Mouse (Mus musculus): ENCODE results near the gene Sag.

The Sag gene

GRCm38 (mm10) chr1:87855522-87855921 lies 52.0 kb downstream of the Sag start:
- DNase-seq = no peak

- peak; percentile 70 for DNase-seq
Observed at GRCm38 (mm10) chr1:87856823-87857222, 53.3 kb downstream of the Sag start.

- DNase-seq = no peak
Observed at GRCm38 (mm10) chr1:87858031-87858430, 54.6 kb downstream of the Sag start.

GRCm38 (mm10) chr1:87858529-87858928 lies 55.0 kb downstream of the Sag start:
- no peak for DNase-seq

GRCm38 (mm10) chr1:87863602-87864001 lies 60.1 kb downstream of the Sag start:
- DNase-seq = no peak

- no peak for DNase-seq
Observed at GRCm38 (mm10) chr1:87864889-87865288, 61.4 kb downstream of the Sag start.

- DNase-seq = peak; percentile 55
Observed at GRCm38 (mm10) chr1:87866672-87867071, 63.2 kb downstream of the Sag start.

- DNase-seq = no peak
Observed at GRCm38 (mm10) chr1:87871546-87871945, 68.1 kb downstream of the Sag start.

GRCm38 (mm10) chr1:87873081-87873480 lies 69.6 kb downstream of the Sag start:
- no peak for DNase-seq

- DNase-seq = no peak
Observed at GRCm38 (mm10) chr1:87876065-87876464, 72.6 kb downstream of the Sag start.

GRCm38 (mm10) chr1:87877552-87878283 lies 74.2 kb downstream of the Sag start:
- no peak for DNase-seq

- DNase-seq = no peak
Observed at GRCm38 (mm10) chr1:87879034-87879433, 75.6 kb downstream of the Sag start.

- peak; percentile 84 for DNase-seq
Observed at GRCm38 (mm10) chr1:87879494-87880325, 76.2 kb downstream of the Sag start.

GRCm38 (mm10) chr1:87880326-87880627 lies 76.8 kb downstream of the Sag start:
- DNase-seq = no peak

- DNase-seq = no peak
Observed at GRCm38 (mm10) chr1:87880856-87881255, 77.4 kb downstream of the Sag start.

GRCm38 (mm10) chr1:87881726-87882125 lies 78.2 kb downstream of the Sag start:
- no peak for DNase-seq

- no peak for DNase-seq
Observed at GRCm38 (mm10) chr1:87882554-87882953, 79.1 kb downstream of the Sag start.

- no peak for DNase-seq
Observed at GRCm38 (mm10) chr1:87890960-87891359, 87.5 kb downstream of the Sag start.

GRCm38 (mm10) chr1:87891634-87892033 lies 88.2 kb downstream of the Sag start:
- no peak for DNase-seq

- DNase-seq = no peak
Observed at GRCm38 (mm10) chr1:87892499-87892898, 89.0 kb downstream of the Sag start.

GRCm38 (mm10) chr1:87893414-87893813 lies 89.9 kb downstream of the Sag start:
- no peak for DNase-seq
